Comparison of ENCODE assay signal across 27 mouse cellular contexts in the genomic region with DNA sequence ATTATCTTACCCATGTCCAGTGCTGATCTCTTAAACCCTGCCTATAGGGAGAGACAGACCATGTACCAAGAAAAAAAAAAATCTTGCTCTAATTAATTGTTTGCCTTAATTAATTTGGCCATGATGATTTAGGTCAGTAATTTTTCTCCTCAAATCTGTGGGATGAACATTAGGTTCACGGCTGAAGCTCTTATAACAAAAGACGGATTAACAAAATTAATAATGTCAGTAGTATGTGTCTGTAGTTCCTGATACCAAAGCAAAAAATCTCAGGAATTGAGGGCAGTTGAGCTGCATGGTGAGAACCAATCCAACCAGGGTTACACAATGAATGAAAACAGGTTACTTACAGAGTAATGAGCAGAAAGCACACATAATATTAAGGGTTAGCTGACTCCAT. TPM values are rescaled to one million over a fixed set of nuclear protein-coding genes. Genes with fewer than 3 reads are reported as not detected.
DNase-seq lines count a peak whose midpoint lies in the region; ATAC-seq lines count a peak whose summit lies in the region.
"Had no signal": no experiment of that assay in that cellular context is flagged by ENCODE, and none has a peak within 500 bp of the region (broad histone marks: within the 10 kb centered on the region; RNA-seq: fewer than 3 reads in every experiment).

No protein-coding gene starts in this region.

- no peak overlapping the region for H3K4me3 ChIP-seq in embryonic facial prominence, embryonic 14.5 days (ENCODE audit: low read depth, low read length)
- no peak overlapping the region for H3K4me3 ChIP-seq in embryonic facial prominence, embryonic 10.5 days
- H3K4me3 ChIP-seq in heart, embryonic 12.5 days, result no peak overlapping the region
- H3K4me3 ChIP-seq: embryonic facial prominence, embryonic 12.5 days; embryonic facial prominence, embryonic 15.5 days; erythroblast, embryonic 14.5 days; forebrain, embryonic 10.5 days; forebrain, embryonic 12.5 days had no signal

- no peak overlapping the region for H3K9ac ChIP-seq in embryonic facial prominence, embryonic 14.5 days (ENCODE audit: low read depth, low read length)
- H3K9ac ChIP-seq in heart, embryonic 12.5 days, result no peak overlapping the region
- H3K9ac ChIP-seq: embryonic facial prominence, embryonic 12.5 days; embryonic facial prominence, embryonic 15.5 days; forebrain, embryonic 12.5 days had no signal

- 81% methylated on average over 2 of the region's 2 CpGs for WGBS in embryonic facial prominence, embryonic 14.5 days
- WGBS in embryonic facial prominence, embryonic 10.5 days, result 87% methylated on average over 2 of the region's 2 CpGs
- 80% methylated on average over 2 of the region's 2 CpGs for WGBS in heart, embryonic 12.5 days

- ATAC-seq in embryonic facial prominence, embryonic 14.5 days (ENCODE audit: low read depth), result no peak
- no peak for ATAC-seq in heart, embryonic 12.5 days (ENCODE audit: insufficient number of reproducible peaks, low FRiP score)
- ATAC-seq: activated CD4-positive, CD25-positive, alpha-beta regulatory T cell, adult 4 months; CD4-positive, CD25-positive, alpha-beta regulatory T cell, adult 4 months; forebrain, embryonic 14.5 days; forebrain, embryonic 16.5 days had no signal

- no peaks in the 10 kb centered on the region for H3K4me1 ChIP-seq in embryonic facial prominence, embryonic 14.5 days (ENCODE audit: control insufficient read depth, insufficient read depth, low read length)
- no peaks in the 10 kb centered on the region for H3K4me1 ChIP-seq in embryonic facial prominence, embryonic 10.5 days
- H3K4me1 ChIP-seq in heart, embryonic 12.5 days (replicated peaks), result no peaks in the 10 kb centered on the region
- H3K4me1 ChIP-seq: embryonic facial prominence, embryonic 12.5 days; embryonic facial prominence, embryonic 15.5 days; forebrain, embryonic 12.5 days had no signal

- peak; percentile 9 for DNase-seq in embryonic facial prominence, embryonic 14.5 days (ENCODE audit: low spot score)
- DNase-seq in embryonic facial prominence, embryonic 10.5 days (ENCODE audit: low spot score), result no peak
- DNase-seq in Muller cell, postnatal 12 days (ENCODE audit: inconsistent ontology term), result peak; percentile 96
- DNase-seq in retina, embryonic 14.5 days (ENCODE audit: low spot score), result peak; percentile 55
- no peak for DNase-seq in embryo, embryonic 9.5 days (ENCODE audit: extremely low spot score)
- DNase-seq in thymus, postnatal 25 days, result no peak
- DNase-seq: adrenal gland, adult 8-10 months; adrenal gland, postnatal 14 days; adrenal gland, postnatal 36 days; B cell, adult 2 months; cerebellum, adult 11-12 months; cerebellum, adult 2 months; cerebellum, adult 9-10 months; cerebellum, postnatal 10 days; cerebellum, postnatal 25 days had no signal

- H3K36me3 ChIP-seq in embryonic facial prominence, embryonic 14.5 days (ENCODE audit: control insufficient read depth, insufficient read depth, low read length), result no peaks in the 10 kb centered on the region
- H3K36me3 ChIP-seq in embryonic facial prominence, embryonic 10.5 days (replicated peaks), result no peaks in the 10 kb centered on the region
- H3K36me3 ChIP-seq in heart, embryonic 12.5 days, result no peaks in the 10 kb centered on the region
- H3K36me3 ChIP-seq: embryonic facial prominence, embryonic 12.5 days; embryonic facial prominence, embryonic 15.5 days; forebrain, embryonic 10.5 days; forebrain, embryonic 12.5 days; G1E had no signal

- no peaks in the 10 kb centered on the region for H3K9me3 ChIP-seq in embryonic facial prominence, embryonic 14.5 days (ENCODE audit: control insufficient read depth, low read length)
- no peaks in the 10 kb centered on the region for H3K9me3 ChIP-seq in embryonic facial prominence, embryonic 10.5 days
- no peaks in the 10 kb centered on the region for H3K9me3 ChIP-seq in heart, embryonic 12.5 days (replicated peaks)
- H3K9me3 ChIP-seq: embryonic facial prominence, embryonic 12.5 days; embryonic facial prominence, embryonic 15.5 days; forebrain, embryonic 10.5 days; forebrain, embryonic 12.5 days had no signal

- no peaks in the 10 kb centered on the region for H3K27me3 ChIP-seq in embryonic facial prominence, embryonic 14.5 days (replicated peaks; ENCODE audit: control insufficient read depth, insufficient read depth, low read length)
- H3K27me3 ChIP-seq in embryonic facial prominence, embryonic 10.5 days (replicated peaks; ENCODE audit: low read depth, poor library complexity, severe bottlenecking), result no peaks in the 10 kb centered on the region
- H3K27me3 ChIP-seq in heart, embryonic 12.5 days (replicated peaks), result no peaks in the 10 kb centered on the region
- H3K27me3 ChIP-seq: CH12.LX; embryonic facial prominence, embryonic 12.5 days; embryonic facial prominence, embryonic 15.5 days; forebrain, embryonic 12.5 days had no signal

- H3K27ac ChIP-seq in embryonic facial prominence, embryonic 14.5 days (replicated peaks; ENCODE audit: low read depth, low read length), result no peak overlapping the region
- no peak overlapping the region for H3K27ac ChIP-seq in embryonic facial prominence, embryonic 10.5 days (replicated peaks)
- no peak overlapping the region for H3K27ac ChIP-seq in heart, embryonic 12.5 days (ENCODE audit: poor library complexity, severe bottlenecking)
- H3K27ac ChIP-seq: embryonic facial prominence, embryonic 12.5 days; embryonic facial prominence, embryonic 15.5 days; forebrain, embryonic 10.5 days; forebrain, embryonic 12.5 days had no signal

- no peak overlapping the region for H3K4me2 ChIP-seq in embryonic facial prominence, embryonic 14.5 days (ENCODE audit: low read depth, low read length)
- no peak overlapping the region for H3K4me2 ChIP-seq in heart, embryonic 12.5 days
- H3K4me2 ChIP-seq: embryonic facial prominence, embryonic 12.5 days; embryonic facial prominence, embryonic 15.5 days; forebrain, embryonic 12.5 days had no signal

RNA-seq across cellular contexts. Expression of gene Immp2l, which starts 29.0 kb away (rescaled TPM):
- 13.7 and 15.9 TPM in 2 replicates for polyA plus RNA-seq in embryonic facial prominence, embryonic 14.5 days (2014; fragmentation: Nextera tagmentation; extraction: Ambion mirVana)
- 10.7 and 14.2 TPM in 2 replicates for polyA plus RNA-seq in embryonic facial prominence, embryonic 10.5 days (2016; fragmentation: Nextera tagmentation; extraction: Ambion mirVana)
- polyA plus RNA-seq in heart, embryonic 12.5 days (2016; fragmentation: Nextera tagmentation; extraction: Ambion mirVana), result 6.7 and 12.4 TPM in 2 replicates

Comparison
In these comparisons a context has a peak if more than half of its experiments do, and no peak if none do; other contexts are left out.
1. DNase-seq: peak in embryonic facial prominence, embryonic 14.5 days (single experiment), Muller cell, postnatal 12 days (single experiment) and retina, embryonic 14.5 days (single experiment); none in embryonic facial prominence, embryonic 10.5 days (single experiment), embryo, embryonic 9.5 days (single experiment) and thymus, postnatal 25 days (single experiment).